Mouse (Mus musculus) heart, postnatal 14 days (tissue): ENCODE data around the gene Fam102a. TPM values are rescaled to one million over a fixed set of nuclear protein-coding genes. Genes with fewer than 3 reads are reported as not detected.
A peak's percentile ranks its signal among the peaks of the same experiment; 100 is the strongest.

Experiments
- DNase-seq, 2 experiments: peaks; one replicate each; pipeline ENCODE4 v3.0.0; 2021 to 2022
- intact Hi-C: fragments of 180-260 bp; cut with DNase I; formaldehyde crosslinking; loops from one replicate; pipeline ENCODE4 v1.15.1; 2025
- total RNA-seq, 2 experiments: library from RNA; stranded (reverse); gene quantifications; 2 replicates each; pipeline ENCODE4 v1.2.3; 2021

The Fam102a gene
- total RNA-seq, 2 experiments from 2014 or later: 8.6 to 9.7 TPM

DNA sequence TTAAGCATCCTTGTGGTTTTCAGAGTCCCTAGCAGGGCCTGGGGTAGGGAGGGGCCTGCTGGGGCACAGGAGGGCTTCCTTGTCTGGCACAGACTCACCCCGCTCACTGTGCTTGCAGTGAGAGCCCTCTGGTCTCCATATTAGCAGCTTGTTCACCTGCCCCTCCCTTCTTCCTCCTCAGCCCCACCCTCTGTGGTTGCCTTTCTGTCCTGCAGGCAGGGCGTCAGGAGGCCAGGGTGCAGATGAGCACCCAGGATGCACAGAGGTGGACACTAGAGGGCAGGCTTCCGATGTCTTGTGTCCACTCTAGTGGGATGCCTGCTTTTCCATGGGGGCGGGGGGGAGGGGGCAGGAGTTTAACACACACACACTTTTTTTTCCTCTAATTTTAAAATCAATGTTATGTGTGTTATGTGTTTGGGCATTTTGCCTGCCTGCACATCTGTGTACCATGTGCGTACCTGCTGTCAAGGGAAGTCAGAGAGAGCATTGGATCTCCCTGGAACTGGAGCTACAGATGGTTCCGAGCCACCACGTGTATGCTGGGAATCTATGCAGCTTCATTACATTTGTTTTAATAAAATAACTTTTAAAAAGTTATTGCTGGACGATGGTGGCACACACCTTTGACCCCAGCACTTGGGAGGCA lies 66.4 kb downstream of the Fam102a start:
- peak; percentile 52 to 56 for DNase-seq
- intact Hi-C loops: loop anchor here (1.0 kb wide), 1 partner anchor 18 kb away; no protein-coding TSS in a partner anchor

DNA sequence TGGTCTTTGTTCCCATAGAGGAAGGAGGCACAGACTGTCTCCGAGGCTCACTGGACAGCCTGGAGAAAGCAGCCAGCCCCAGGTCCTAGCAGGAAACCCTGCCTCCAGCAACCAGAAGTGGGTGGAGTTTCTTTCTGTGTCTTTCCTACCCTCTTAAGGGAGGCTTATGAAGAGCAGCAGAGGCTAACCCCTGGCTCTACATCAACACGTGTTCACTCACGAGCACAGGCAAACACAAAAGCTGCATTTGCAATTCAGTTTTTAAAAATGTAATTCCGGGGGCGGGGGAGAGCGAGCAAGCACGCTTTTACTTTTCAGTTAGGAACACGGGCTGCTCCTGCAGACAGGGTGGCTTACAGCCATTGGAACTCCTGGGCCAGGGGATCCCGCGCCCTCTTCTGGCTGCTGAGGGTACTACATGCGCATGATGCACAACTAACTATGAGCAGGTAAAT lies 67.5 kb downstream of the Fam102a start:
- intact Hi-C loops: loop anchor here (1.0 kb wide), 1 partner anchor 19 kb away; no protein-coding TSS in a partner anchor
- peak; percentile 89 to 94 for DNase-seq

DNA sequence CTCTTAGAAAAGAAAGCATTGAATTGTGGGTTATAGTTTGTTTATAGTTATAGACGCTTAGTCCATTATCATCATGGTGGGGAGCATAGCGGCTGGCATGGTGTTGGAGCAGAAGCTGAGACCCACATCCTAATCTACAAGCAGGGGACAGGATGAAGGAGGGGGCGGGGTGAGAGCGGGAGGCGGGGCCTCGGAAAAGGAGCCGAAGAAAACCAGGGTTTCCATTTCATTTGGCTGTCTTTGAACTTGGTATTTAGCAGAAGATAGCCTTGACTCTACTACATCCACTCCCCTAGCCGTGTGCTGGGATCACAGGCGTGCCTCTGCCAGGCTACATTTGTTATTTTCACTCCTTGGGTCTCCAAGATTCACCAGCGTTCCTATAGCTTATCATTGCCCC lies 69.5 kb downstream of the Fam102a start:
- no peak for DNase-seq
- intact Hi-C loops: no loop called here

DNA sequence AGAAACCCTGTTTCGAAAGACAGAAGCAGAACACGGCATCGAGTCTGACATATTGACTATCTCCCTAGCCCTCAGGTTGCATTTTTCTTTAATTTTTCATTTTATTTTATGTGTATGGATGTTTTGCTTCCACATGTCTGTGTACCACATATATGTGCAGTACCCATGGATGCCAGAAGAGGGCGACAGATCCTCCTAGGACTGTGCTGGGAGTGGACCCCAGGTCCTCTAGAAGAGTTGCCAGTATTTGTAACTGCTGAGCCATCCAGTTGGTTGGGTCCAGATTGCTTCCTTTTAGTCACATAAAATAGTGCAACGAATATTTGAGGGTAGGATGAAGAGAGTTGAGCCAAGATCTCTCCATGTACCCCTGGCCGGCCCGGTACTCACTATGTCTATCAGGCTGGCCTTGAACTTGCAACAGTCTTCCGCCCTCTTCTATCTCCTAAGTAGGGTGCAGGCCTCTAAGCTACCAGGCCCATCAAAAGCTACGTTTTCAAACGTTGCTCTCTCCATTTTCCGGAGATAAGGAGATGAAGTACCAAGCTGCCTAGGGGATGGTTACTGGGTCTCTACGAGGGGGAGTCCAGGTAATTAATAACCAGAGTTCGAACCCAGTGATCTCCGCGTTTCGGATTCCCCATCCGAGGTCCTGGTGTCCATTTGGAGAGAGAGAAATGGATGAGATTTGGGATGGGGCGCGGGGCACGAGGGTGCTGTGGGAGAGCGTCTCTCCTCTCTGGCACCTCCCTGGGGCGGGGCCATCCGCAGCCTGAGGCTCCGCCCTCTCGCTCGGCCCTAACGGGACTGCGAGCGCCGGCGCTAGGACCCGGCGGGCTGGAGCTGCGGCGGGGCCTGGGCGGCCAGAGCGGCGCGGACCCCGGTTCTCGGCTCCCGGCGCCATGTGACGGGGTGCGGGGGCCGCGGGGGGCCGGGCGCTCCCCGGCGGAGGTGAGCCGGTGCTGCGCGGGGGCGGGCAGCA lies 71.3 kb downstream of the Fam102a start:
- intact Hi-C loops: no loop called here
- DNase-seq: peak; percentile 90 to 95

DNA sequence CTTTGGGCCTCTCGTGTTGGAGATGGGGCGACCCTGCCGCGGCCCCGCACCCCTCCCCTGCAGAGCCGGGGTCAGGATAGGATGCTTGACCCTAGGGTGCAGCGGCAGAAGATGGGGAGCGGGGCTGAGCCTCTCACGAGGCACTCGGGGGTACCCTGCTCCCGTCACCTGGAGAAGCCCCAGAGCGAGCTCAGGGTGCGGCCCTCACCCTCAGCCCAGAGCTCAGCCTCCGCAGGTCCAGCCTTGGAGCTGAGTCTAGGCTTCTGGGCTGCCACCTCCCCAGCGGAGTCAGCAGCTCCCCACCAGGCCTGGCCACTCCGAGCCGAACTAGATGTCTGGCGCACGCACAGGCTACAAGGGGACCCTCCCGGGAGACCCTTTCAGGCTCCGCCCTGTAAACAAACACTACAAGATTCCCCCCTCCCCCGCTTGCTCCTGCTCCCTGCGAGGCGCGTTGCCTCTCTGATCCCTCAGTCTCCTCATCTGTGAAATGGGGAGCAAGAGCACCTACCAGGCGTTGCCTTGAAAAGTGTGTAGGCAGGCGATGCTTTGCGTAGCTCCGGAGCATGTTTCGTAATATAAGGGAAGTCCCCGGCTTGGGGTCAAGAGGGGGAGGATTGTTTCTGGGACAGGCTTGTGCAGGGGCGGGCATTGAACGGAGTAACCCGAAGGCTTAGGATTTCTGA lies 72.3 kb downstream of the Fam102a start:
- DNase-seq: peak in 1 of 2 experiments; percentile 62
- intact Hi-C loops: no loop called here

DNA sequence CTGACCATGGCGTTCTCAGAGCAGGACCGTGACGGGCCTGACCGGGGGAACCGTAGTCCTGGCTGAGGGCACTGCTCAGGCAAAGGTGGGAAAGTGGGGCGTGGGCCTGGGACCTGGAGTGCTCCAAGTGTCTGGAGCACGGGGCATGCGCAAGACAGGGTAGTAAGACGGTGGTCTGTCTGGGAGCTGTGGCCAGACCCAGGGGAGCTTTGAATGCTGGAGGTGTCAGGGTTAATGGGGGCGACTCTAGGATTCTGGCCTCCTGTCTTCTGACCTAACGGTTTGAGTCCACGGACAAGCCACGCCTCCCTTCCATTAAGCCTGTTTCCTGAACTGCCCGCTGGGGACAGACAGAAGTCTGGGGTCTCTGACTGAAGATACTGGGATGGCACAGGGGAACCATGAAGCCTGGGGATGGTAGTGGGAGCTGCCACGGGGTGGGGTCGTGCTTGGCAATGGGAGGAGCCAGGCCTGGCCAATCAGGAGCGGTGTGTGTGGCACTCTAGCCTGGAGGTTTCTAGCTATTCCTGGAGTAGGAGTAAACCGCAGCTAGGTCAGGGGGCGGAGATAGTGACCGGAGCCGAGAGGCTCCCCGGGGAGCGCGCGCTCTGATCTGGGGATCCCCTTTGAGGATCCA lies 73.1 kb downstream of the Fam102a start:
- peak; percentile 79 to 80 for DNase-seq
- intact Hi-C loops: no loop called here

DNA sequence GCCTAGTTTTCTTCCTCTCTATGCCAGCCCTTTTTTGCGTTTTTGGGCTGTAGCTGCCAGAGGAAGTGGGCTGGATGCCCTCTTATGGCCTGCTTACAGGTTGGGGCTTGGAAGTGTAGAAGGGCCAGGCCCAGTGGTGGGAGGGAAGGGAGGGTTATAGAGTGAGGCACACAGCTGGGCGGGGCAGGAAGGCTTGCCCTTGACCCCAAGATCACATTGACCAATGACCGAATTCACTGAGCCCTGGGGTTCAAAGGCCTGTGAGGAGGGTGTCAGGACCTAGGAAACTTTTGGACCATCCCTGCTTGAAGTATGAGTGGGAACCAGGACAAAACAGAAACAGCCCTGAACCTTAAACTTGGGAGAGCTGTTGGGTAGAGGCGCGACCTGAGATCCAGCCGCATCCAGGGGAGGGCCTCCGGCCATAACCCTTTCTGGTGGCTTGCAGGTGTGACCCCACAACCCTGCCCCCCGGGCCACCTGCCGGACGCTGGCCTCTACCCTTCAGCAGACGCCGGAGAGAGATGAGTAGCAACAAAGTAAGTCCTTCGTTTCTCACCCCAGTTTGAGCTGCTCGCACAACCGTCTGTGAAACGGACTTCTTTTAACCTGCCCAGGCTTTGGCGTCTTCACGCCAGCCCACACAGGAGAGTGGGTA lies 73.8 kb downstream of the Fam102a start:
- intact Hi-C loops: no loop called here
- no peak for DNase-seq

DNA sequence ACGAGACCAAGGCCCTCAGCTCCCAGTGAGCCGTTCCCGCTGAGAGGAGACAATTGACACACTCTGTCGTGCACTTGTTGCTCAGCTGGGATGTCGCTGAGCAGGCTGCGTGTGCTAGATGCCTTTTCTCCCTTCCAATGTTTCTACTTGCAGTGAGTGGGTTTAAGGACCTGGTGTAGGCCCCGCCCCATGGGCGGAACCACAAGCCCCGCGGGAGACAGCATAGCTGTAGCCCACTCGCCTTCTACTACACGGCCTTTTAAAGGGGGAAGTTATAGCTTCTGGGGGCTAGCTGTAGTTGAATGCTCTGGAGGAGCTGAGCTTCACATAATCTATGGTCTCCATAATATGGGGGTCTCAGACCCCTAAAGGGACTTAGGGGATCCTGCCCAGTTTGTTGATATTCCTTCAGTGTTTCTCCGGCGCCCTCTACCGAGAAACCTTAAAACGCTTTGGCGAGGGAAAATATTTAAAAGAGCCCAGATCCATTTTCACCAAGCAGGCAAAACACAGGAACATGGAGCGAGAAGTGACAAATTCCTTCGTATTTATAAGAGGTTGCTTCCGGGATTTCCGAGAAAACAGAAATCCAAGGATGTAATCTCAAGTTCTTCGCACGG lies 75.6 kb downstream of the Fam102a start:
- intact Hi-C loops: loop anchor here (5.0 kb wide), 1 partner anchor 33 kb away; the partner anchor contains the start of gene 9430097D07Rik
- DNase-seq: peak; percentile 60 to 67

DNA sequence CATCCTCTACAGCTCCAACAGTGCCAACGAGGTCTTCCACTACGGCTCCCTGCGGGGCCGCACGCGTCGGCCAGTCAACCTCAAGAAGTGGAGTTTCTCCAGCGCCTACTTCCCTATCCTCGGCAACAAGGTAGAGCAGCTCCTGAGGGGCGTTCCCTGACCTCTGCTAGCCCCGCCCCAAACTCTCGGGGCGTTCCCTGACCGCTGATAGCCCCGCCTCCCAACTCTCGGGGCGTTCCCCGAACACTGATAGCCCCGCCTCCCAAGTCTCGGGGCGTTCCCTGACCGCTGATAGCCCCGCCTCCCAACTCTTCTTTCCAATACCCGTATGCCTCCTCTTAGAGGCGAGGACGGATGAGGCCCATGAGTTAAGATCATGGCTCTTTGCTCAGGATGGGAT lies 77.1 kb downstream of the Fam102a start:
- intact Hi-C loops: loop anchor here (5.0 kb wide), 1 partner anchor 35 kb away; the partner anchor contains the start of gene 9430097D07Rik

DNA sequence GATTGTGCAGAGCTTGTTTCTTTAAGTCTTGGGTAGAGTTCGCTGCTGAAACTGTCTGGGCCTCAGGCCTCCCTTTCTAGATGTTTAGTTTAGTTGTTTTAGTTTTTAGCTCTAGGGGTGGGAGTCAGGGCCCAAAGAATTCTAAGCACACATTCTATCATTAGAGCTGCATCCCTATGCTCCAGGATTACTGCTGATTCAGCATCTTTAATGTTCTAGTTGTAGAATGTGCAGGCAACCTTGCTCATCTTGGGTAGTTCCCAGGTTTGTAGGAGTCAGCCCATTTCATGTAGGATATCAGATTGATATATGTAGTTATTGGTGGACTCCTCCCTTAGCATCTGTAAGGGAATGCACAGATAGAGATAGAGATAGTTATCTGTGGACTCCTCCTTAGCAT lies 82.0 kb downstream of the Fam102a start:
- intact Hi-C loops: no loop called here
- no peak for DNase-seq

More for the DNA sequence above, 77.1 kb downstream of the Fam102a start:
- no peak for DNase-seq

DNA sequence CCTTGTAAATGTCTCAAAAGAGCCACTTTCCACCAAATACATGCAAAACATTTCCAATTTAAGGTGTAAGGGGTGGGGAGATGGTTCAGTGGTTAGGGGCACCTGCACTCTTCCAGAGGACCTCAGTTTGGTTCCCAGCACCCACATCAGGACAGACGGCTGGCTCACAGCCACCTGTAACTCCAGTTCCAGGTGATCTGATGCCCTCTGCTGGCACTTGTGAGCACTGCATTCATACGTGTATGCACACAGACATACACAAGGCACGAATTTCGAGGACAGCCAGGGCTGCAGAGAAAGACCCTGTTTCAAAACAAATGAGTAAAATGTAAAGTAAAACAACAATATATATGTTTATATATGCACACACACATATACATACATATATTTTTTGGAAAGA lies 82.5 kb downstream of the Fam102a start:
- no peak for DNase-seq
- intact Hi-C loops: no loop called here

DNA sequence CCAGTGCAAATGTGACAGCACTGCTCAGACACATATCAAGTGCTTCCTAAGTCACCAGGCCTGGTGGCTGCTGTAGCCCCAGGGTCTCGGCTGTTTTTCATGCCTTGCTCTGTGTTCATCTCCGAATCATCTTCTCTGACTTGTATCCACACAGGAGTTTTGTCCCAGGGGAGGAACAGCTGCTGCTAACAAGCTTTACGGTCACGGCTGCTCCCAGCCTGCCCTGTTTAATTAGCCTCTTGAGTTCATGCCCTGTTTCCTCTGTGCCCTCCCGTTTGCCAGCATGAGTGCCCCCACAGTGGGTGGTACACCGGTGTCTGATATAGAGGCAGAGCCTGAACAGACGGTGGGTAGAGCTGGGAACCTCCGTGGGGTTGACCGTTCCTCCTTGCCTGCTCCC lies 82.9 kb downstream of the Fam102a start:
- intact Hi-C loops: no loop called here
- no peak for DNase-seq

Other genes with a start within 250 kb of the Fam102a start
- gene Golga2, start 247.9 kb upstream of the Fam102a start, total RNA-seq: 10 to 100 TPM; 67.9 to 70.5 TPM
- gene Swi5, start 247.3 kb upstream of the Fam102a start, total RNA-seq: 100 to 1,000 TPM; 153 to 156 TPM
- gene Ciz1, start 183.0 kb upstream of the Fam102a start, total RNA-seq: 10 to 100 TPM; 32.2 to 36.5 TPM
- gene Dnm1, start 182.0 kb upstream of the Fam102a start, total RNA-seq: 1 to 10 TPM; 9.1 TPM
- gene 1110008P14Rik, start 153.4 kb upstream of the Fam102a start, total RNA-seq: 10 to 100 TPM; 45.3 to 48.2 TPM
- gene Lcn2, start 147.1 kb upstream of the Fam102a start, total RNA-seq: 1 to 10 TPM; 3.8 to 6.5 TPM
- 10 to 100 TPM; 65.0 to 75.7 TPM for gene Ptges2, start 139.4 kb upstream of the Fam102a start, total RNA-seq
- gene Naif1, start 84.9 kb upstream of the Fam102a start, total RNA-seq: 1 to 10 TPM; 3.1 to 3.4 TPM
- 10 to 100 TPM in 1 of 2 experiments, 1 to 10 TPM in 1; 9.7 to 15.5 TPM for gene Slc25a25, start 83.9 kb upstream of the Fam102a start, total RNA-seq
- 10 to 100 TPM; 21.4 to 22.7 TPM for gene Dpm2, start 35.5 kb downstream of the Fam102a start, total RNA-seq
- not detected for gene Pip5kl1, start 39.5 kb downstream of the Fam102a start, total RNA-seq
- not detected for gene 9430097D07Rik, start 40.4 kb downstream of the Fam102a start, total RNA-seq
- gene St6galnac4, start 51.8 kb downstream of the Fam102a start, total RNA-seq: 10 to 100 TPM; 22.8 to 23.6 TPM
- gene St6galnac6, start 64.4 kb downstream of the Fam102a start, total RNA-seq: 100 to 1,000 TPM in 1 of 2 experiments, 10 to 100 TPM in 1; 97.9 to 104 TPM
- 100 to 1,000 TPM; 595 to 617 TPM for gene Ak1, start 86.4 kb downstream of the Fam102a start, total RNA-seq
- 100 to 1,000 TPM; 148 to 162 TPM for gene Eng, start 111.3 kb downstream of the Fam102a start, total RNA-seq
- 1 to 10 TPM; 6.0 to 7.4 TPM for gene Fpgs, start 168.8 kb downstream of the Fam102a start, total RNA-seq
- gene Cdk9, start 177.7 kb downstream of the Fam102a start, total RNA-seq: 10 to 100 TPM; 30.7 to 31.3 TPM
- gene Sh2d3c, start 185.7 kb downstream of the Fam102a start, total RNA-seq: 10 to 100 TPM; 37.4 to 39.4 TPM
- gene 6330409D20Rik, start 205.7 kb downstream of the Fam102a start, total RNA-seq: not detected
- 10 to 100 TPM; 10.7 to 12.1 TPM for gene Tor2a, start 221.9 kb downstream of the Fam102a start, total RNA-seq
- gene Ttc16, start 240.3 kb downstream of the Fam102a start, total RNA-seq: under 1 TPM; 0.07 to 0.24 TPM
- gene Ptrh1, start 240.5 kb downstream of the Fam102a start, total RNA-seq: 1 to 10 TPM; 2.9 to 3.7 TPM
- under 1 TPM; 0.17 to 0.24 TPM for gene Cfap157, start 249.1 kb downstream of the Fam102a start, total RNA-seq